Mouse (Mus musculus): ENCODE measurements around the gene Rap1a.

The Rap1a gene

GRCm38 (mm10) chr3:105791129-105791528 lies 10.0 kb downstream of the Rap1a start:
- DNase-seq (ENCODE audit: low read depth, low spot score), result no peak
- Histone ChIP-seq H3K27me3 (ENCODE audit: control insufficient read depth, insufficient read depth, low read length, poor library complexity, severe bottlenecking) (no peaks in the 10 kb centered on the region), H3K36me3 (ENCODE audit: control insufficient read depth, insufficient read depth, low read length, poor library complexity, severe bottlenecking) (peaks cover 2% of the 10 kb centered on the region)

DNA sequence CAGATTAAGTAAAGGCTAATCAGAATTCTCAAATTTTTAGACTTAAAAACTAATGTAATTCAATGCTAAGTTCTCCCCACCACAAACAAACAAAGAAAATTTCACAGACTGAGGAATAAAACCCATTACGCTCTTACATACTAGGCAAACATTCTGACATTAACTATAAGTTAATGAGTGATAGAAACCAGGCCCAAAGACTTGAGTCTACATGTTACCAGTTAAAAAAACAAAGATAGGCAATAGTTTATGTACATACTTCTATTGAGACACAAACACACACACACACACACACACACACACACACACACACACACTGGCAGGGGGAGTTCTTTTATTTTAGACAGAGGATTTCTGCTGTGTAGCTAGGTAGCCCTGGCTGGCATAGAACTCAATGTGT lies 10.8 kb downstream of the Rap1a start:
- DNase-seq (ENCODE audit: low read depth, low spot score), result no peak
- Histone ChIP-seq H3K36me3 (ENCODE audit: control insufficient read depth, insufficient read depth, low read length, poor library complexity, severe bottlenecking) (peaks cover 2% of the 10 kb centered on the region), H3K27me3 (ENCODE audit: control insufficient read depth, insufficient read depth, low read length, poor library complexity, severe bottlenecking) (no peaks in the 10 kb centered on the region)

DNA sequence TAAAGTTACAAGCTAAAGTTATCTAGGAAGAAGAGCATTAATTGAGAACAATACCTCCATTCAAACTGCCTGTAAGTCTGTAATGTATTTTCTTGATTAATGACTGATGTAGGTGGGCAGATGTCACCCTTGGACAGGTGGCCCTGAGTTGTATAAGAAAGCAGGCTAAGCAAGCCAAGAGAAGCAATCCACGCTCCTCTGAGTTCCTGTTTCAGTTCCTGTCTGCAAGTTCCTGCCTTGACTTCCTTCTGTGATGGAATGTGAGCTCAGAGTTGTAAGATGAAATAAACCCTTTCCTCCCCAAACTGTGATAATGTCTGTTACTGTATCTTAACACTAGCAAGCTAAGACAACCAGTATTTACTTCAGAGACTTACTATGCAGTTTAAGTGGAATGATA lies 11.4 kb downstream of the Rap1a start:
- Histone ChIP-seq H3K27me3 (ENCODE audit: control insufficient read depth, insufficient read depth, low read length, poor library complexity, severe bottlenecking) (no peaks in the 10 kb centered on the region), H3K36me3 (ENCODE audit: control insufficient read depth, insufficient read depth, low read length, poor library complexity, severe bottlenecking) (peaks cover 2% of the 10 kb centered on the region)
- DNase-seq (ENCODE audit: low read depth, low spot score), result peak; percentile 79

- peak; percentile 23 for DNase-seq (ENCODE audit: low read depth, low spot score)
- Histone ChIP-seq H3K27me3 (ENCODE audit: control insufficient read depth, insufficient read depth, low read length, poor library complexity, severe bottlenecking) (no peaks in the 10 kb centered on the region), H3K36me3 (ENCODE audit: control insufficient read depth, insufficient read depth, low read length, poor library complexity, severe bottlenecking) (peaks cover 2% of the 10 kb centered on the region)
Measured at GRCm38 (mm10) chr3:105787328-105787727, 13.8 kb downstream of the Rap1a start.

DNA sequence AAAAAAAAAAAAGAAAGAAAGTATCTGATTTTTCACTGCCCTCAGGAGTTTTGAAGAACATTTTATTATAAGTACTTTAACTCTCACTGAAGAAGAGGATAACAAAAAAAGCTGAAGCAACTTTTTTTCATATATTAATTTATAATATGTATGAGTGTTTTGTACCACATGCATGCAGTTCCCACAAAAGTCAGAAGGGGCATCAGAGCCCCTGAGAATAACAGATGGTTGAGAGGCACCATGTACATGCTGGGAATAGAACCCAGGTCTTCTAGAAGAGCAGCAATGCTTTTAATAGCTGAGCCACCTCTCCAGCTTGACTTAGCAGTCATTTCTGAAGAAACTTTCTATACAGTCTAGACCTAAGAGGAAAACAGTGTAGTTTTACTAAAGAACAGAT lies 15.3 kb downstream of the Rap1a start:
- DNase-seq (ENCODE audit: low read depth, low spot score), result peak; percentile 34
- no peaks in the 10 kb centered on the region for H3K27me3 ChIP-seq (ENCODE audit: control insufficient read depth, insufficient read depth, low read length, poor library complexity, severe bottlenecking)
- no peaks in the 10 kb centered on the region for H3K36me3 ChIP-seq (ENCODE audit: control insufficient read depth, insufficient read depth, low read length, poor library complexity, severe bottlenecking)

GRCm38 (mm10) chr3:105783809-105784208 lies 17.3 kb downstream of the Rap1a start:
- Histone ChIP-seq H3K27me3 (ENCODE audit: control insufficient read depth, insufficient read depth, low read length, poor library complexity, severe bottlenecking) (no peaks in the 10 kb centered on the region), H3K36me3 (ENCODE audit: control insufficient read depth, insufficient read depth, low read length, poor library complexity, severe bottlenecking) (no peaks in the 10 kb centered on the region)
- DNase-seq (ENCODE audit: low read depth, low spot score), result no peak

DNA sequence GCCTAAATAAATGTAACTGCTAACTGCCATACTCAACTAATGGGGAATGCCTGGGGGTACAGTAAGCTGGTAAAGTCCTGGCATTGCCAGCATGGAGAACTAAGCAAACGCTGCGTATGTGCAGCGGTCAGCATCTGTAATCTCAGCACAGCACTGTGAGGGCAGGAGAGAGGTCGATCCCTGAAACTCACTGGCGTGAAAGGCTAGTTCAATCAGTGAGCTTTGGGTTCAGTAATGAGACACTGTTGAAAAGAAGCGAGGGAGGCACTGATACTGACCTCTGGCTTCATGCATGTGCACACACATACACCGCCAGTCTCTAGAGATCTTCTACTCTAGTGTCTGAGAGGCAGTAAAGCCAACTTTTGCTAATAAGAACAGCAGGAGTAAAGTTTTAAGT lies 18.7 kb downstream of the Rap1a start:
- Histone ChIP-seq H3K27me3 (ENCODE audit: control insufficient read depth, insufficient read depth, low read length, poor library complexity, severe bottlenecking) (no peaks in the 10 kb centered on the region), H3K36me3 (ENCODE audit: control insufficient read depth, insufficient read depth, low read length, poor library complexity, severe bottlenecking) (no peaks in the 10 kb centered on the region)
- DNase-seq (ENCODE audit: low read depth, low spot score), result no peak

DNA sequence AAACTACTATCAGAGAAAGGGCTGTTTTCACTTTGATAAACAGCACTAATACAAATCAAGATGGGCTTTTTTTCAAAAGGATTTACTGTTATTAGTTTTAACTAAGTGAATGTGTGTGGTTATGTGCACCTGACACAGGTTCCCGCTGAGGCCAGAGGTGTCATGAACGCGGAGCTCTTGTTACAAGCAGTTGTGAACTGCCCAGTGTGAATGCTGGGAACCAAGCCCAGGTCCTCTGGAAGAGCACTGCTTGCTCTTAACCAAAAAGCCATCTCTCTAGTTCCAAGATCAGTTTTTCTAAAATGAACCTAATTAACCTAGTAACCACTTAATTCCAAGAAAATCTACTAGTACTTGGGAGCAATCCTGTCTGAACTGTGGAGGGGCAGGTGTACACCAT lies 23.1 kb downstream of the Rap1a start:
- H3K27me3 ChIP-seq (ENCODE audit: control insufficient read depth, insufficient read depth, low read length, poor library complexity, severe bottlenecking), result no peaks in the 10 kb centered on the region
- H3K36me3 ChIP-seq (ENCODE audit: control insufficient read depth, insufficient read depth, low read length, poor library complexity, severe bottlenecking), result no peaks in the 10 kb centered on the region
- DNase-seq (ENCODE audit: low read depth, low spot score), result no peak

GRCm38 (mm10) chr3:105774496-105774895 lies 26.6 kb downstream of the Rap1a start:
- Histone ChIP-seq H3K36me3 (ENCODE audit: control insufficient read depth, insufficient read depth, low read length, poor library complexity, severe bottlenecking) (no peaks in the 10 kb centered on the region), H3K27me3 (ENCODE audit: control insufficient read depth, insufficient read depth, low read length, poor library complexity, severe bottlenecking) (no peaks in the 10 kb centered on the region)
- DNase-seq (ENCODE audit: low read depth, low spot score), result no peak

DNA sequence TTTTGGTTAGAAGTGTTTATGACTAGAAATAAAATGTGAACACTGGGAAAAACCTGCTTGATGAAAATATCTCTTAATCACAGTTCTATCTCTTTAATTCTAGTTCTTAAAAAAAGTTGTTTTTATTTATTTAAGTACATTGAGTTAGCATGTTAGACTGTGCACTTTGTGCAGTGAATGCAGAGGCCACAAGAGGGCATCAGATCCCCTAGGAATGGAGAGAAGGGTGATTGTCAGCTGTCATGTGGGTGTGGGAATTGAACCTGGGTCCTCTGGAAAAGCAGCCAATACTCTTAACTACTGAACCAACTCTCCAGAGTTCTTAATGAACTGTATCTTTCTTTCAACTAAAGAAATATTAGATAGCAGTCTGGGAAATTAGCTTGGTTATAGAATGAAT lies 29.6 kb downstream of the Rap1a start:
- H3K27me3 ChIP-seq (ENCODE audit: control insufficient read depth, insufficient read depth, low read length, poor library complexity, severe bottlenecking), result no peaks in the 10 kb centered on the region
- DNase-seq (ENCODE audit: low read depth, low spot score), result peak; percentile 67
- no peaks in the 10 kb centered on the region for H3K36me3 ChIP-seq (ENCODE audit: control insufficient read depth, insufficient read depth, low read length, poor library complexity, severe bottlenecking)

DNA sequence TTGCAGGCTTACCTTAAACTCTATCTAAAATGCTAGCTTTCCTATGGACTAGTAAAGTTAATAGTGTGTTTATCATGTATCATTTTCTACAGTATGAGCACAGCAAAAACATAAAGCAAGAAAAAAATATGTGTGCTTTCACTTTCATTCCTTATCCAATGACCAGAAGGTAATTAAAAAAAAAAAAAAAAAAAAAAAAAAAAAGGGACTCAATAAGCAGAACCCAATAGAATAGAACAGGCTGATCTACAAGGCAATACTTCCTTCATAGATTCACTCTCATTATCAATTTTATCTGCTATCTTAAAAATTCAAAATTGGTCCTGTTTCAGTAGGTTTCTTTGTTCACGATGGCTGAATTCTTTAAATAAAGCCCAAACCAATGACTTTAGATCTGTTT lies 30.3 kb downstream of the Rap1a start:
- H3K27me3 ChIP-seq (ENCODE audit: control insufficient read depth, insufficient read depth, low read length, poor library complexity, severe bottlenecking), result no peaks in the 10 kb centered on the region
- DNase-seq (ENCODE audit: low read depth, low spot score), result no peak
- H3K36me3 ChIP-seq (ENCODE audit: control insufficient read depth, insufficient read depth, low read length, poor library complexity, severe bottlenecking), result no peaks in the 10 kb centered on the region

GRCm38 (mm10) chr3:105769380-105769779 lies 31.8 kb downstream of the Rap1a start:
- H3K27me3 ChIP-seq (ENCODE audit: control insufficient read depth, insufficient read depth, low read length, poor library complexity, severe bottlenecking), result no peaks in the 10 kb centered on the region

GRCm38 (mm10) chr3:105768529-105768928 lies 32.6 kb downstream of the Rap1a start:
- no peaks in the 10 kb centered on the region for H3K36me3 ChIP-seq (ENCODE audit: control insufficient read depth, insufficient read depth, low read length, poor library complexity, severe bottlenecking)
- no peak for DNase-seq (ENCODE audit: low read depth, low spot score)
- no peaks in the 10 kb centered on the region for H3K27me3 ChIP-seq (ENCODE audit: control insufficient read depth, insufficient read depth, low read length, poor library complexity, severe bottlenecking)

More at GRCm38 (mm10) chr3:105769380-105769779, 31.8 kb downstream of the Rap1a start:
- no peaks in the 10 kb centered on the region for H3K36me3 ChIP-seq (ENCODE audit: control insufficient read depth, insufficient read depth, low read length, poor library complexity, severe bottlenecking)
- DNase-seq (ENCODE audit: low read depth, low spot score), result no peak

- Histone ChIP-seq H3K36me3 (ENCODE audit: control insufficient read depth, insufficient read depth, low read length, poor library complexity, severe bottlenecking) (no peaks in the 10 kb centered on the region), H3K27me3 (ENCODE audit: control insufficient read depth, insufficient read depth, low read length, poor library complexity, severe bottlenecking) (no peaks in the 10 kb centered on the region)
- DNase-seq (ENCODE audit: low read depth, low spot score), result peak; percentile 30
Measured at GRCm38 (mm10) chr3:105763132-105763851, 37.8 kb downstream of the Rap1a start.

DNA sequence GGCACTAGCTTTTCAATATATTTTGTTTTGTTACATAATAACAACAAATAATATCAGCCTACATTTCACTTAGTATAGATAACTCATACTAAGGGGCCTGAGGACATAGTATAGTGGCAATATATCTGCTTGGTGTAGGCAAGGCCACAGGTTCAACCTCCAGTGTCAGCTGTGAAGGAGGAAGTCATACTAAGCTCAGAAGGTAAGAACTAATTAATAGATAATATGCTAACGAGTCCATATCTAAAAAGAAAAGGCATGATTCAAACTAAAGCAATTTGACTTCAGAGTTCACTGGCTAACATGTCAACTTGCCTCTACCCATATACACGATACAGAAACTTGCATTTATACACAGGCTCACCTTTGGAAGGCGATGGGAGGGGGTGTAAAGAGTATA lies 41.1 kb downstream of the Rap1a start:
- no peaks in the 10 kb centered on the region for H3K27me3 ChIP-seq (ENCODE audit: control insufficient read depth, insufficient read depth, low read length, poor library complexity, severe bottlenecking)
- no peak for DNase-seq (ENCODE audit: low read depth, low spot score)
- H3K36me3 ChIP-seq (ENCODE audit: control insufficient read depth, insufficient read depth, low read length, poor library complexity, severe bottlenecking), result no peaks in the 10 kb centered on the region

DNA sequence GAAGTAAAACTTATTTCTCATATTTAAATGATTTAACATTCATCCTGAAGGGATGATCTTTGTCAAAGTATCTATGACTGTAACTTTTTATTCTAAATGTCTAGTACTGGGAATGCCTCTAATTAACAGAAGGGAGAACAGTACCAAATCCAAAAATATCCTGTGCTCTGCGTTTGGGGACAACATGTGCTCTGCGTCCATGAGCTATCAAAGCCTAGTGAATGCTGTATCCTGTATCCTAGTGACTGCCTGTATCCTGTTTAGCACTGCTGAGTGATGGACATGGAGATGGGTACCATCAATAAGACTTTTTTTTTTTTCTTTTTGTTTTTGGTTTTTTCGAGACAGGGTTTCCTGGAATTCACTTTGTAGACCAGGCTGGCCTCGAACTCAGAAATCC lies 42.5 kb downstream of the Rap1a start:
- no peak for DNase-seq (ENCODE audit: low read depth, low spot score)
- Histone ChIP-seq H3K27me3 (ENCODE audit: control insufficient read depth, insufficient read depth, low read length, poor library complexity, severe bottlenecking) (no peaks in the 10 kb centered on the region), H3K36me3 (ENCODE audit: control insufficient read depth, insufficient read depth, low read length, poor library complexity, severe bottlenecking) (no peaks in the 10 kb centered on the region)
